Mouse (Mus musculus) liver, embryonic 16.5 days (tissue): ENCODE data around the gene Gm28230. TPM values are rescaled to one million over a fixed set of nuclear protein-coding genes. Genes with fewer than 3 reads are reported as not detected.

ENCODE experiments used
- ATAC-seq: fragments of 200-750 bp; cut with Nextera tagmentation; 2 replicates; pipeline ENCODE4 v1.8.0; 2017; ENCODE audit warnings: low read depth, mild to moderate bottlenecking, moderate number of reproducible peaks, moderate library complexity
- H3K27ac ChIP-seq: fragments of 300-500 bp; sonication (generic); 2 replicates; pipeline ENCODE4 v1.5.1; 2014; ENCODE audit warnings: mild to moderate bottlenecking, low read length
- H3K27me3 ChIP-seq: fragments of 300-500 bp; sonication (generic); 2 replicates; pipeline ENCODE4 v1.6.1; 2014; ENCODE audit warnings: low read depth, low read length, mixed read lengths; ENCODE audit not compliant: control insufficient read depth, insufficient read depth
- H3K36me3 ChIP-seq: fragments of 300-500 bp; sonication (generic); 2 replicates; pipeline ENCODE4 v1.6.1; 2014; ENCODE audit warnings: mild to moderate bottlenecking; ENCODE audit not compliant: control insufficient read depth, insufficient read depth
- H3K4me1 ChIP-seq: fragments of 300-500 bp; sonication (generic); 2 replicates; pipeline ENCODE4 v1.6.1; 2014; ENCODE audit warnings: low read depth, low read length, mixed read lengths; ENCODE audit not compliant: control insufficient read depth
- H3K4me2 ChIP-seq: fragments of 300-500 bp; sonication (generic); 2 replicates; pipeline ENCODE4 v1.6.1; 2014; ENCODE audit warnings: low read depth, low read length, mixed read lengths
- H3K4me3 ChIP-seq: fragments of 300-500 bp; sonication (generic); 2 replicates; pipeline ENCODE4 v1.5.1; 2014; ENCODE audit warnings: low read depth, mild to moderate bottlenecking, low read length
- H3K9ac ChIP-seq: fragments of 300-500 bp; sonication (generic); 2 replicates; pipeline ENCODE4 v1.6.1; 2014; ENCODE audit warnings: low read depth, low read length
- H3K9me3 ChIP-seq: fragments of 300-500 bp; sonication (generic); replicated peaks from 2 replicates; pipeline ENCODE4 v1.6.1; 2016; ENCODE audit warnings: low read length; ENCODE audit not compliant: control insufficient read depth
- WGBS: fragments of 180-500 bp; shearing (Covaris S2); extraction: QIAGEN DNeasy Blood & Tissue Kit; methylation state at CpG from one replicate; pipeline ENCODE4 v1.1.7; 2014; ENCODE audit not compliant: insufficient replicate concordance; 5-methylcytosine and 5-hydroxymethylcytosine counted together
- polyA plus RNA-seq: library from polyadenylated mRNA; unstranded; fragments of >200 nt; fragmentation: Nextera tagmentation; extraction: Ambion mirVana; gene quantifications from 2 replicates; pipeline ENCODE4 v1.2.1, GENCODE M21; 2015

Gm28230 gene
- polyA plus RNA-seq, 1 experiment from 2014 or later = not detected

DNA sequence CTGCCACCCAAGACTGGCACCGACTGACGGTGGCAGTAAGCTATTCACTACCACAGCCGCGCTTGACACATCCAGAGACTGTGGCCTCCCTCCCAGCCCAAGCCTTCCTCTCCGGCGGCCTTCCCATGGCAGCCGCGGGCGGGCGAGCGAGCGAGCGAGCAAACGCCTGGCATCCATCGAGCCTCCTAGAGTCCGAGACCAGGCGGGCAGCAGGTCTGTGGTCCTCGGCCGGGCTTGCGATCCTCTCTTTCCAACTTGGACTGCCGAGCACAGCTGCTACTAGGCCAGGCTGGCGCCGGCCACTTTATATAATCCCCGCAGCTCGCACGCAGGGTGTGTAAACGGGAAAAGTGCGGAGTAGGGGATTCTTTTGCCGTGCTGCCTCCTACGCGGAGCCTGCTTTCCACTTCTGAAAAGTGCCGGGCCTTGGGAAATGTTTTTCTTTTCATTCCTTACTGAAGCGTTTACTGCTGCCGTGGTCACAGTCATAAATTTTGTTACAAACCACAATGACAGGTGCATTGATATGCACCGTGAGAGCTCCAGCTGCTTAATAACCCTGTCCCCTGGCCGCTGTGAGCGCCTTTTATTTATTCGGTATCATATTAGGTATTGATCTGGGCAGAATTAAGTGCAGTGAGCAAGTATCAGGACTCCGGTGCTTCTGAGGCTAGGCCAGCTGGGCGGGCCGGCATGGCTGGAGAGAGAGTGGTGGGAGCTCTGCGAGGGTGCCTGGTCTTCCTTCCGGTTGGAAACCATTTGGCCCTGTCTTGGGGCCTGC lies 14.0 kb downstream of the Gm28230 start:
- Histone ChIP-seq H3K4me1 (no peaks in the 10 kb centered on the region), H3K9me3 (no peaks in the 10 kb centered on the region), H3K9ac (no peak overlapping the region), H3K4me2 (no peak overlapping the region), H3K36me3 (no peaks in the 10 kb centered on the region), H3K4me3 (no peak overlapping the region), H3K27me3 (peaks cover 92% of the 10 kb centered on the region), H3K27ac (no peak overlapping the region)
- WGBS = 2% methylated on average over 43 of the region's 43 CpGs
- no peak for ATAC-seq

DNA sequence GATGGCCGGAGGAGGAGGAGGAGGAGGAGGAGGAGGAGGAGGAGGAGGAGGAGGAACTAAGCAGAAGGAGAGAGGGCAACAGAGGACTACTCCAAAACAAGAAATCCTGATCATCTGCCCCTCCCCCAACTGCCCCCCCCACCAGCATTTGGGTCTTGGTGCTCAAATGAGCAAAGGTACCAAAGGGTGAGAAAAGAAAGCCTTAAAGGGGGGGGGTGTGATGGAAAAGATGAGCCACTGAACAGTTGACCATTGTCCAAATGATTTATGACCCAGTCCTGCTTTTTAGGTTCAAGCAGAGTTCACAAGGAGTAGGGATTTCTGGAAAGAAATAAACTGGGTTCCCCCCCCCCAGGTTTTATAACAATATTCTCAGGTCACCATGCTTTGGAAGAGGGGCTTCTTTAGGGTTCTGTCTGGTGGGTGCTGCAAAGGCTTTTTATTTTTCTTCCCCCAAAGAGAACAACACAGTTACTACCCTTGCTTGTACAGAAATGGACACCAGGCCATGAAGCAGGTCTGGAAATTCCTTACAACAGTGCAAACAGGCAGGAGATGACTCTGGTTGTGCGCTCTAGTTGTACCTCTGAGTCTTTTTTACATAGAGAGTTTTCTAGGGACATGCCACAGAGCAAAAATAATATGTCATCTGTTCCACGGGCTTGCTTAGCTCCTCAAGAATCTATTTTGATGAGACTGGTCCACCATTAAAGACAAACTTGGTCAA lies 14.9 kb downstream of the Gm28230 start:
- Histone ChIP-seq H3K4me3 (no peak overlapping the region), H3K9me3 (no peaks in the 10 kb centered on the region), H3K36me3 (no peaks in the 10 kb centered on the region), H3K27me3 (peaks cover 92% of the 10 kb centered on the region), H3K4me2 (no peak overlapping the region), H3K9ac (no peak overlapping the region), H3K27ac (no peak overlapping the region), H3K4me1 (no peaks in the 10 kb centered on the region)
- WGBS = 50% methylated on average over 2 of the region's 3 CpGs
- no peak for ATAC-seq

DNA sequence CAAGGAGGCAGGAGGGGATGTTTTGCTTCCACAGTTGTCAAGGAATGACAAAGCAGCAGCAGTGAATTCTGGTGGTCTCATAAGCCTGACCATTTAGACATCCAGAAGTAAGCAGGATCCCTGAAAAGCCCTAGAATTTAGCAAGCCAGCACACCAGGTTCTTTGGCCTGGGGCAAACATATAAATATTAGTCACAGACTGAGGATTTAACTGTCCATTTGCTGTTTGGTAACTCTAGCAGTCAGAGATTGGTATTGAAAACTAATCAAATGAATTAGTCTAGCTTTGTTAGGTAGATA lies 15.4 kb downstream of the Gm28230 start:
- H3K27me3 ChIP-seq = peaks cover 92% of the 10 kb centered on the region
- no peaks in the 10 kb centered on the region for H3K9me3 ChIP-seq
- H3K4me2 ChIP-seq = no peak overlapping the region
- ATAC-seq = no peak
- no peaks in the 10 kb centered on the region for H3K36me3 ChIP-seq
- no peak overlapping the region for H3K4me3 ChIP-seq
- no peak overlapping the region for H3K9ac ChIP-seq
- no peaks in the 10 kb centered on the region for H3K4me1 ChIP-seq
- H3K27ac ChIP-seq = no peak overlapping the region

DNA sequence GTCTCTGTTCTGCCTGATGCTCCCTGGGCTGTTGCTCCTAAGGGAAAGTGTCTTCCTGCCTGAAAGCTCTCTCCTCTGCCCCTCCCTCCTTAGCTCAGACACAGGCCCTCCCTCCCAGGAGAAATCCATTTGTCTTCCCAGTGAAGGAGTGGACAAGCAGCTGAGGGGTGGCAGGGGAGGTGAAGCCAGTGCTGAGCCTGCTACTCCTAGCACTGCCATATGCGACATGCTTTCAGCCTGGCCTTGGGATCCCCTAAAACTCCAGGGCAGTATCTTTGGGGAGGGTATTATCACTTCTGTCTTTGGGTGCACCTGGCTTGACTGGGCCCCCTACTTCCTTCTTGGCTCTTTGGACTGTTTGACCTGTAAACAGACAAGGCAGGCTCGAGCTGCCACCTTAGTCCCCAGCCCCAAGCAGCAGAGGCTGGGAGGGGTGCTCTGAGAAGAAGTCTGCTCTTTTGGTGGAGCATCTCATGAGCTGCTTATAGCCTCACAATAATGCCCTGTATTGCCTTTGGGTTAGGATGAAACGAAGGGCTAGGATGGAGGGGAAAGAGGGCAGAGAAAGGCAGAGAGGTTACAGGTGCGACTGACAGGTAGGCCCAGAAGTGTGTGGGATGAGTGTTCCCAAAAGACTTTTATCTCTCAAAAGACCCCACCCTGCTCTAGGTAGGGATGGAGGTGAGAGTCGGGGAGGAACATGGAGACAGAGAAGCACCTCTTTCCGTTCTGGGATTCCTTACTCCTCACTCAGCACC lies 19.2 kb downstream of the Gm28230 start:
- no peak overlapping the region for H3K4me3 ChIP-seq
- 8% methylated on average over 6 of the region's 6 CpGs for WGBS

DNA sequence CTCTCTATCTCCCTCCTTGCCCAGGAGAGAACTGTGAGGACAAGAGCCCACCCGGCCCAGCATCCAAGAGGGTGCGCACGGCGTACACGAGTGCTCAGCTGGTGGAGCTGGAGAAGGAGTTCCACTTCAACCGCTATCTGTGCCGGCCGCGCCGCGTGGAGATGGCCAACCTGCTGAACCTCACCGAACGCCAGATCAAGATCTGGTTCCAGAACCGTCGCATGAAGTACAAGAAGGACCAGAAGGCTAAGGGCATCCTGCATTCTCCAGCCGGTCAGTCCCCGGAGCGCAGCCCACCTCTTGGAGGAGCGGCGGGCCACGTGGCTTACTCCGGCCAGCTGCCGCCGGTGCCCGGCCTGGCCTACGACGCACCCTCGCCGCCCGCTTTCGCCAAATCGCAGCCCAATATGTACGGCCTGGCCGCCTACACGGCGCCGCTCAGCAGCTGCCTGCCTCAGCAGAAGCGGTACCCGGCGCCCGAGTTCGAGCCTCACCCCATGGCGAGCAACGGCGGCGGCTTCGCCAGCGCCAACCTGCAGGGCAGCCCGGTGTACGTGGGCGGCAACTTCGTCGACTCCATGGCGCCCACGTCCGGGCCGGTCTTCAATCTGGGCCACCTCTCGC lies 19.9 kb downstream of the Gm28230 start:
- no peak overlapping the region for H3K4me2 ChIP-seq
- H3K27me3 ChIP-seq = peaks cover 94% of the 10 kb centered on the region
- H3K9ac ChIP-seq = no peak overlapping the region
- H3K4me1 ChIP-seq = no peaks in the 10 kb centered on the region; the same call in 1 of the 2 replicates
- WGBS = 2% methylated on average over 58 of the region's 58 CpGs
- H3K36me3 ChIP-seq = no peaks in the 10 kb centered on the region
- no peak for ATAC-seq
- H3K4me3 ChIP-seq = no peak overlapping the region
- H3K9me3 ChIP-seq = no peaks in the 10 kb centered on the region
- H3K27ac ChIP-seq = no peak overlapping the region

More for the DNA sequence above, 19.2 kb downstream of the Gm28230 start:
- no peaks in the 10 kb centered on the region for H3K9me3 ChIP-seq
- ATAC-seq = no peak
- H3K27me3 ChIP-seq = peaks cover 92% of the 10 kb centered on the region
- no peak overlapping the region for H3K4me2 ChIP-seq
- H3K9ac ChIP-seq = no peak overlapping the region
- no peak overlapping the region for H3K27ac ChIP-seq
- H3K36me3 ChIP-seq = no peaks in the 10 kb centered on the region
- no peaks in the 10 kb centered on the region; the same call in 1 of the 2 replicates for H3K4me1 ChIP-seq

DNA sequence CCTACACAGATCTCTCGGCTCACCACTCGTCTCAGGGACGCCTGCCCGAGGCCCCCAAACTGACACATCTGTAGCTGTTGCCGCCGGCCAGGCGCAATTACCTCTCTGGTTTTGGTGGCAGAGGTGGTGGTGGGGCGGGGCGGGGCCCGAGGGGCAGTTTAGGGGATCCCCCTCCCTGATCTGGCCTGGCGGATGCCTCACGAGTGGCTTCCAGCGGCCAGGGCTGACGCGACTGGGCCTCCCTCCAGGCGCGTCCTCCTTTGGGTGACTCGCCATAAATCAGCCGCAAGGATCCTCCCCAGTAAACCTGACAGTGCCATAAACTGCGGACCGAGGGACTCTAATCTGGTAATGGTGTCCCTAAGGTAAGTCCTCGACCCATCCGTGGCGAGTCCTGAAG lies 20.5 kb downstream of the Gm28230 start:
- no peak overlapping the region for H3K27ac ChIP-seq
- ATAC-seq = no peak
- H3K27me3 ChIP-seq = peaks cover 94% of the 10 kb centered on the region
- H3K9ac ChIP-seq = no peak overlapping the region
- H3K4me1 ChIP-seq = no peaks in the 10 kb centered on the region; the same call in 1 of the 2 replicates
- no peak overlapping the region for H3K4me3 ChIP-seq
- no peaks in the 10 kb centered on the region for H3K36me3 ChIP-seq
- 5% methylated on average over 24 of the region's 24 CpGs for WGBS
- H3K4me2 ChIP-seq = no peak overlapping the region
- no peaks in the 10 kb centered on the region for H3K9me3 ChIP-seq

DNA sequence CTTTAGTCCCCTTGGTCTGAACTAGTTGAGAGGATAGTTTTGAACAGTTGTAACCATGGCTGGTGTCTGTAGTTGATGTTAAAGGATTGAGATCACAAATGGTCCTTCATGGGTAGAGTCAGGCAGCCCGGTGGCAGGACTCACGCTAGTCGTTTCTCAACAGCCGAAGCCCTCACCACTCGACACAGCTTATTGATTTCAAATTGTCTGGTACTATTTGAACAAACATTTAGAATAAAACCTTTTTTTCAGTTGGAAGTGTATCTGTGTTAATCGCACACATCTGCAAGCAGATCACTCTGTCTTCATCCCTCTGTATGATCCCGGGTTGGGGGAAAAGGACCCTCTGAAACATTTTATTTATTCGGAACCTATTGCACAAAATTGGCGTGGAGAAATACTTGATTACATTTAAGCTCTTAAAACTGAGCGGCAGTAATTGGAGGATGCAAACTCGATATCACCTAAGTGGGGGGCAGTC lies 21.2 kb downstream of the Gm28230 start:
- 21% methylated on average over 11 of the region's 11 CpGs for WGBS
- Histone ChIP-seq H3K27me3 (peaks cover 97% of the 10 kb centered on the region), H3K4me1 (no peaks in the 10 kb centered on the region; the same call in 1 of the 2 replicates), H3K9ac (no peak overlapping the region), H3K27ac (no peak overlapping the region), H3K36me3 (no peaks in the 10 kb centered on the region), H3K4me3 (no peak overlapping the region), H3K9me3 (no peaks in the 10 kb centered on the region), H3K4me2 (no peak overlapping the region)
- ATAC-seq = no peak

DNA sequence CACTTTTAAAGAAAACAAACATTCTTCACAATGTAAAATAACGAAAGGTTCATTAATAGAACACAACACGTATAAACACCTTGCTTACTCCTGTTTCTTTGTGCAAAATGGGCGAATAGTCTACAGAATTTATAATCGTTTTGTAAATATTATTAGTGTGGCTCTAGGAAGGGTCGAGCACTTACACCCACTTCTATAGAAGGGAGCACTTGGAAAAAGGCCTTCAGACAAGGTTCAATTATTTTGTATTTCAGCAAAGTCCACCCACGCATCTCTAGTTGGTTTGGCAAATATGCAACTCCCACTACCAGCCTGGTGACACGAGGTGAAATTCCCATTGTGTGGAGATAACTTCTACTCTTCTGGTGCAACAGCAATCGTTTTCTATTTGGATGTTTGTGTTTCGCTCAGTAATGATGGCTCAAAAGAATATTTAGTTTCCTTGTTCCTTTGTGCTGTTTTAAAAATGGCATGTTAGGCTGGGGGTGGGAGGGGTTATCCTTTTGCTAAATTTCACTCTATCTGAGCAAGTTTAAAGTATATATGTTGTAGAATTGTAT lies 22.0 kb downstream of the Gm28230 start:
- Histone ChIP-seq H3K4me2 (no peak overlapping the region), H3K27me3 (peaks cover 100% of the 10 kb centered on the region), H3K4me3 (no peak overlapping the region), H3K27ac (no peak overlapping the region), H3K9ac (no peak overlapping the region), H3K4me1 (no peaks in the 10 kb centered on the region; the same call in 1 of the 2 replicates), H3K9me3 (no peaks in the 10 kb centered on the region), H3K36me3 (no peaks in the 10 kb centered on the region)
- 9% methylated on average over 9 of the region's 9 CpGs for WGBS
- ATAC-seq = no peak
